Mouse (Mus musculus) spleen, adult 2 months (tissue): ENCODE results near the gene Igfbp2.

Experiments used
- CTCF ChIP-seq: fragments of 200-500 bp; IDR thresholded peaks from 2 replicates; pipeline ENCODE4 v1.5.1; 2011; ENCODE audit warnings: mild to moderate bottlenecking, inconsistent platforms; ENCODE audit not compliant: insufficient read depth, insufficient read length, insufficient replicate concordance; ENCODE audit errors: extremely low read depth
- POLR2A ChIP-seq: fragments of 200-500 bp; IDR thresholded peaks from 2 replicates; pipeline ENCODE4 v1.6.1; 2011; ENCODE audit warnings: low read depth, low read length, inconsistent platforms

GRCm38 (mm10) chr1:72863692-72864091 lies 39.4 kb downstream of the Igfbp2 start:
- no peak for TF ChIP-seq CTCF
- no peak for TF ChIP-seq POLR2A
